Mouse (Mus musculus) liver, embryonic 14.5 days (tissue): ENCODE data around the gene Rcor1.
A peak's percentile ranks its signal among the peaks of the same experiment; 100 is the strongest.

ENCODE experiments used
- CTCF ChIP-seq: IDR thresholded peaks from 2 replicates; pipeline ENCODE4 v1.5.1; 2016; ENCODE audit warnings: antibody characterized with exemption, low read depth, control low read depth
- EP300 ChIP-seq: IDR thresholded peaks from 2 replicates; pipeline ENCODE4 v1.6.1; 2016; ENCODE audit warnings: antibody characterized with exemption, low read depth

- TF ChIP-seq CTCF (peak; percentile 89), EP300 (no peak)
Observed at GRCm38 (mm10) chr12:111122332-111122852, 83.2 kb downstream of the Rcor1 start.
